Mouse (Mus musculus) hindbrain, embryonic 12.5 days (tissue): ENCODE measurements at regions not wholly inside any gene's neighbourhood (a gene's known extent, or its start where the extent isn't known, plus 50 kb on each side); places are given as distances from the start of the nearest gene placed in this dataset.

Source experiments
- ATAC-seq: fragments of 200-750 bp; cut with Nextera tagmentation; 2 replicates; pipeline ENCODE4 v1.8.0; 2017; ENCODE audit warnings: moderate TSS enrichment; ENCODE audit not compliant: low FRiP score
- H3K27ac ChIP-seq: fragments of 300-500 bp; sonication (generic); 2 replicates; pipeline ENCODE4 v1.5.1; 2016; ENCODE audit warnings: mild to moderate bottlenecking
- H3K27me3 ChIP-seq: fragments of 300-500 bp; sonication (generic); 2 replicates; pipeline ENCODE4 v1.6.1; 2016; ENCODE audit warnings: mild to moderate bottlenecking
- H3K36me3 ChIP-seq: fragments of 300-500 bp; sonication (generic); 2 replicates; pipeline ENCODE4 v1.6.1; 2016; ENCODE audit warnings: mild to moderate bottlenecking
- H3K4me1 ChIP-seq: fragments of 300-500 bp; sonication (generic); 2 replicates; pipeline ENCODE4 v1.6.1; 2016
- H3K4me2 ChIP-seq: fragments of 300-500 bp; sonication (generic); replicated peaks from 2 replicates; pipeline ENCODE4 v1.6.1; 2016; ENCODE audit warnings: mild to moderate bottlenecking
- H3K4me3 ChIP-seq: fragments of 300-500 bp; sonication (generic); 2 replicates; pipeline ENCODE4 v1.5.1; 2016; ENCODE audit warnings: mild to moderate bottlenecking
- H3K9ac ChIP-seq: fragments of 300-500 bp; sonication (generic); 2 replicates; pipeline ENCODE4 v1.6.1; 2016; ENCODE audit warnings: mild to moderate bottlenecking, moderate library complexity
- H3K9me3 ChIP-seq: fragments of 300-500 bp; sonication (generic); replicated peaks from 2 replicates; pipeline ENCODE4 v1.6.1; 2016; ENCODE audit warnings: mild to moderate bottlenecking
- WGBS: fragments of 180-500 bp; shearing (Covaris S2); methylation state at CpG from one replicate; pipeline ENCODE4 v1.1.7; 2016; 5-methylcytosine and 5-hydroxymethylcytosine counted together

DNA sequence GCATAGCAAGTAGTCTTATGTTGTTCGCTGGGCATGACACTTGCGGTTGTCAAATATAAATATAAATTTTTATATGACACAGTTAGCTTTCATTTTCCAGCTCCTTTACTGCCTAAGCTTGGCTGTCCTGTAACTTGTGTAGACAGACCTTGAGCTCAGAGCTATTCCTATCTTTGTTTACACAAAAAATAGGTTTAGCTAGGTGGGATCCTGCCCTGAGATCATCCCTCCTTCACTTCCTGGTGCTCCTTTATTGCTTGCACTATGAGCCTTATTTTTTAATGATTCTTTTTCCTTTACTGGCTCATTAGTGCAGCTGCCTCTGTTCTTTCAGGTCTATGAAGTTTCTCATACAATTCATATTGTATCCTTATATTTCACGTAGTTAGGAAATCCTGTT is 375.6 kb upstream of the Tfap2d start:
- Histone ChIP-seq H3K27me3 (no peaks in the 10 kb centered on the region), H3K4me3 (no peak overlapping the region), H3K4me1 (no peaks in the 10 kb centered on the region), H3K9me3 (no peaks in the 10 kb centered on the region), H3K9ac (no peak overlapping the region), H3K27ac (no peak overlapping the region), H3K4me2 (no peak overlapping the region), H3K36me3 (no peaks in the 10 kb centered on the region)
- ATAC-seq = no peak
- 98% methylated on average over 3 of the region's 3 CpGs for WGBS

DNA sequence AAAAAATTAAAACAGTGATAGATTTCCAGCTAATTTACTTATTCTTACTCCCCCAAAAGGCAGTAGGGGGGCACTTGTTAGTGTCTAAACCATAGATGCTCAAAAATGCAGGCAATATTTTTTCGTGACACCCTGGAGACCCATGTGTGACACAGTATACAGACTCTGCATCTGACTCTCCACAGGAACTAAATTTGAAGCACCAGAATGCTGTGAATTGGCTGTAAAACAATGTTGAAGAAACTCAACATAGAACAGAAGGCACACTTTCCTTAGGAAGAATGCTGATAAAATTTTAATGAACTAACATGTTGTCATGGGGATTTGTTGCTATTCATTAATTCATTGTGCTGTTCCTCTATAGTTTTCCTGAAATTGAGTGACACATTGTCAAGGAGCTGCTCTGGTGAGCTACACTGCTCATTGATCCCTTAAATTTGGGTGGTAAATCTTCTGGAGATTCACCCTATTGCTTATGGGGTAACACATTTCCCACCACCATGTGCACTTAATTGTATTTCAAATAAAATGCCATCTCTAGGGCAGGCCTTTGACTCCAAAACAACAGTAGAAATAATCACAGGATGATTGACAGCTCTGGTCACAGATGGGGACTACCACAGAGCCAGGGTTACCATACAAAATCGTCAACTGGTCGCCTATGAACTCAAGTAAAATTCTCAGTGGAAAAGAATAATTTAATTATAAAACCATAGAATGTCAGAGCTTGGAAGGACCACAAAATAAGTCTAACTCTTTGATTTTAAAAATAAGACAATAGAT is 344.3 kb upstream of the Tfap2d start:
- Histone ChIP-seq H3K9me3 (no peaks in the 10 kb centered on the region), H3K4me2 (no peak overlapping the region), H3K9ac (no peak overlapping the region), H3K27ac (no peak overlapping the region), H3K36me3 (no peaks in the 10 kb centered on the region), H3K4me1 (no peaks in the 10 kb centered on the region), H3K4me3 (no peak overlapping the region), H3K27me3 (no peaks in the 10 kb centered on the region)
- 52% methylated on average over 3 of the region's 3 CpGs for WGBS
- ATAC-seq = peak; percentile 86

DNA sequence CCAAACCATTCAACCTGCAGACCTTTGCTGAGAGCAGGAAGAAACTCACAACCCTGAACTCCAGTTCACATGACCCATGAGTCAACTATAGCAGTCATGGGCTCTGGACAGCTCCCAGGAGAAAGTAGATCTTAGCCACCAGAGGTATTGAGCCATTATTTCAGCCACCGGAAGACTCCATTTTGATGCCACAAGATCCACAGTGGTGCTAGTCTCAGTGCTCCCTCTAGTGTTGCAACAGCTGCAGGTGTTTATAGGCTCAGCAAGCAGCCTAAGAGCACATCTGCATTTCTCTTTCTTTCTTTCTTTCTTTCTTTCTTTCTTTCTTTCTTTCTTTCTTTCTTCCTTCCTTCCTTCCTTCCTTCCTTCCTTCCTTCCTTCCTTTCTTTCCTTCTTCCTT is 309.2 kb upstream of the Tfap2d start:
- WGBS = 57% methylated on average over 1 of the region's 1 CpGs
- H3K27ac ChIP-seq = no peak overlapping the region
- no peak for ATAC-seq
- no peak overlapping the region for H3K9ac ChIP-seq
- H3K4me2 ChIP-seq = no peak overlapping the region
- H3K36me3 ChIP-seq = no peaks in the 10 kb centered on the region
- no peaks in the 10 kb centered on the region for H3K27me3 ChIP-seq
- H3K4me1 ChIP-seq = no peaks in the 10 kb centered on the region
- H3K4me3 ChIP-seq = no peak overlapping the region
- no peaks in the 10 kb centered on the region for H3K9me3 ChIP-seq
